Mouse (Mus musculus): Measurements from ENCODE around the gene Golga2.
"Not testable (repeated sequence)": the region's sequence is repeated elsewhere in the genome, so short reads cannot be mapped to it uniquely, and the experiment has no call there.

Golga2 gene

GRCm38 (mm10) chr2:32288371-32288931, 1.3 kb downstream of the Golga2 start:
- peak in 1 of 2 experiments; percentile 48 for DNase-seq (ENCODE audit: low spot score in 2 of 2)

DNA sequence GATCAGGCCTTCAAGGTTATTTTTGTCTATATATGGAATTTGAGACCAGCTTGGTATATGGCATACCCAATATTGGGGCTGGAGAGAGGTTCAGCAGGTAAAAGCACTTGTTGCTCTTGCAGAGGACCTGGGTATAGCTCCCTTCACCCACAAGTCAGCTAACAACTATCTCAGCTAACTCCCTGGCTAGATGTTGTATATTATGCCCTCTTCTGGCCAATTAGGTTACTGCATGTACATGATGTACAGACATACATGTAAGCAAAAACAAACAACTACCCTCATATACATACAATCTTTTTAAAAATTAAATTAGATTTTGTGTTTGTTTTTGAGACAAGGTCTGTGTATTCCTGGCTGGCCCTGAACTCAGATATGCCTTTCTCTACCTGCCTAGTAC, 2.4 kb downstream of the Golga2 start:
- peak in 1 of 2 experiments; percentile 36 for DNase-seq (ENCODE audit: low spot score in 2 of 2)

DNA sequence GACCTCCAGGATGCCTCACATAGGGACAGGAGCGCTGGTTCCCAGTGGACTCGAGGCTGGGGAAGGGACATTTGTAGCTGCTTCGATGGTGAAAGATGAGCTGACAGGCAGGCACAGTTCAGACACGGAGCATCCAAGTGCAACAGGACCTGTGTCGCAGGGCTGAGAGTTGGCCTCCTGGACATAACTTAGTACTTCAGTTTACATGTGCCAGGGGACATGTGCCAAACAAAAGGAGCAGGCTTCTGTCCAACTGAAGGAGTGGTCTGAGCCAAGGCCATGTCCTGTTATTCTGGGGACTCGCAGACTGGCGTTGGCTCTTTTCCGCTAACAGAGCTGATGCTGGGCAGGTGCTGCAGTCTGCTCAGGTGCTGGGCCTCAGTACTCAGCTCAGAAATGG, 7.2 kb downstream of the Golga2 start:
- DNase-seq (ENCODE audit: low spot score in 2 of 2), result peak; percentile 66 to 78

DNA sequence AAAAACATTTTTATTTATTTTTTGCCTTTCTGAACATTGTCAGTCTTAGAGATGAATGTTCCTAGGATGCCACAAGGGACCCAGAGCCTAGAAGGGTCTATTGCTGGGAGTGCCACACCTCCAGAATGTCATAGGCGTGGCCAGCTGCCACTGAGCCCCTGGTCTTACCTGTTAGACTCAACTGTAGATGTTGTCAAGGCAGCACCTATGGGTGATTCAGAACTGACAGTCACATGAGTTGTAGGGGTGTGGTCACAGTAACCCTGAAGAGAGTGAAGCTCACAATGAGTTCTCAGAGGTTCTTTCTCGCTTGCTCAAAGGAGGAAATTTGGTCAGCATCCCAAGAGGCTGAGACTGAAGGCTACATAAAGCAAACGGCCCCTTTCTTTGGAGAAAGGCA, 8.1 kb downstream of the Golga2 start:
- DNase-seq (ENCODE audit: low spot score in 2 of 2), result no peak

DNA sequence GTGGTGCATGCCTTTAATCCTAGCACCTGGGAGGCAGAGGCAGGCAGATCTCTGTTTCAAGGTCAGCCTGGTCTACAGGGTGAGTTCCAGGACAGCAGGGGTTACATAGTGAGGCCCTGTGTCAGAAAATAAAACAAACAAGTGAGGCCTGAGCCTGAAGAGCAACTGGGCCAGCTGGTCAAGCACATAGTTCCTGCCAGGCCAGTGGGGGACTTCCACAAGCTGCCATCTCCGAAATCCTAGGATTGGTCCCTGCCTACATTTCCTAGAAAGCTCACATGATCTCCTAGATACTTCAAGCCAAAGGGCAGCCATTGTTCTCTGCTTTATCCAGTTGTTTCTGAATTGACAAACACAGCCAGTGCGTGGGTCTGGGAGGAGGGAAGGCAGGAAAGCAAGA, 8.7 kb downstream of the Golga2 start:
- not testable (repeated sequence) for DNase-seq (ENCODE audit: low spot score in 2 of 2)

DNA sequence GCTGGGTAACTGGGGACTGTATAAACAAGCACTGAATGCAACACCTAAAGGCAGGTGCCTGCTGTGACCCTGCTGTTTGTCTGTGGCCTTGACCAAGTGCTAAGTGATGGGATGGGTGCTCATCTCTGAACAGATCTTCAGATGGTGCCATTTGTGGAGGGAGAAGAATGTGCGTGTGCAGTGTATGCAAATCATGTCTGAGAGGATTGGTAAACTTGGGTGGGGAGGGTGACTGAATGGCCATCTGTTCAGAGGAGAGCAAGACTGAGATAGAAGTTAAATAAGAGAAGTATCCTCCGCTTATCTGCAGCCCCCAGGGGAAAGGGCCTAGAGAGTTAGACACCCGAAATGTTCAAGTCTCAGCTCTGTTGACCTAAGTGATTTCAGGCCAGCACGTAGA, 12.3 kb downstream of the Golga2 start:
- DNase-seq (ENCODE audit: low spot score in 2 of 2), result no peak

DNA sequence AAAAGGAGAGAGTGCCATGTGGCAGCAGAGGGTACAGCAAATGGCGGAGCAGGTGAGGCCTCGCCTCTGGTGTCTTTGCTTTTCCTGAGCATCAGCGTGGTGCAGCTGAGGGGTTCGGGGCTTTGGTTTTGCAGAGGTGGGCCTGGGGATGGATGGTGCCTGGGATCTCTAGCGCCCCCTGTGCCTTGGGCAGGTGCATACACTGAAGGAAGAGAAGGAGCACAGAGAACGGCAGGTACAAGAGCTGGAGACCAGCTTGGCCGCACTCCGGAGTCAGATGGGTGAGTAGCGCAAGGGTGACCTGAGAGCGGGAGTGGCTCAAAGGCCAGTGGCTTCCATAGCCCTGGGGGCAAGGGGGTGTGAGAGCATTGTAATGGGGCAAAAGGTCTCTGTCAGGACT, 15.8 kb downstream of the Golga2 start:
- DNase-seq (ENCODE audit: low spot score in 2 of 2), result no peak

DNA sequence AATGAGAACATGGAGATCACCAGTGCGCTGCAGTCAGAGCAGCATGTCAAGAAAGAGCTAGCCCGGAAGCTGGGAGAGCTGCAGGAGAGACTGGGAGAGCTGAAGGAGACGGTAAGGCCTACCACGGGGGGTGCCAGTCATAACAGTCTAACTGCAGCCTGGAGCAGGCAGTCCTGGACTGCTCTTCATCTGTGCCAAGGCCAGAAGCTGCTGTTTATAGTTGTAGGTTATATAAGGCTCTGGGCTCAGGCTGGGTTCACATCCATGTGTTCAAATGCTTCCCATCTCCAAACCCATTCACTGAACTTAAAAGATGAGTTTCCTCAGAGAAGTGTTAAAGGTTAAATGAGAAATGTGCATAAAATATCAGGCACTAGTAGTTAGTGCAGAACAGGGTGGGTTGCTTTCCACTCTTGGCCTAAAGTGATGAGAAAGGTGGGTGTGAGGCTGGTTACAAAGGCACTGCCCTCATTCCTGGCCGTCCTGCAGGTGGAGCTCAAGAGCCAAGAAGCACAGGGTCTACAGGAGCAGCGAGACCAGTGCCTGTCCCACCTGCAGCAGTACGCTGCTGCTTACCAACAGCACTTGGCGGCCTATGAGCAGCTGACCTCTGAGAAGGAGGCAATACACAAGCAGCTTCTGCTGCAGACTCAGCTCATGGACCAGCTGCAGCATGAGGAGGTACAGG, 17.1 kb downstream of the Golga2 start:
- no peak for DNase-seq (ENCODE audit: low spot score in 2 of 2)

DNA sequence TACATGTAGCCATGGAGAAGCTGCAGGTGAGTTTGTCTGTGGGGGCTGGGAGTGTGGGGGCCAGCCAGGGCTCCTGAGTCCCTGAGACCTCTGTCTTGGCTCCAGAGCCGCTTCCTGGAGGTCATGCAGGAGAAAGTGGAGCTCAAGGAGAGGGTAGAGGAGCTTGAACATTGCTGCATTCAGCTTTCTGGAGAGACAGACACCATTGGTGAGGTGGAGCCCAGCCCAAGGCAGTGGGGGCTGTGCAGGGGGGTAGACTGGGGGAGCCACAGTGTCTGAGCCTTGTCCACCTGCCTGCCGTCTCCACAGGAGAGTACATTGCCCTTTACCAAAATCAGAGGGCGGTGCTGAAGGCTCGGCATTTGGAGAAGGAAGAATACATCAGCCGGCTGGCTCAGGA, 18.5 kb downstream of the Golga2 start:
- no peak for DNase-seq (ENCODE audit: low spot score in 2 of 2)

DNA sequence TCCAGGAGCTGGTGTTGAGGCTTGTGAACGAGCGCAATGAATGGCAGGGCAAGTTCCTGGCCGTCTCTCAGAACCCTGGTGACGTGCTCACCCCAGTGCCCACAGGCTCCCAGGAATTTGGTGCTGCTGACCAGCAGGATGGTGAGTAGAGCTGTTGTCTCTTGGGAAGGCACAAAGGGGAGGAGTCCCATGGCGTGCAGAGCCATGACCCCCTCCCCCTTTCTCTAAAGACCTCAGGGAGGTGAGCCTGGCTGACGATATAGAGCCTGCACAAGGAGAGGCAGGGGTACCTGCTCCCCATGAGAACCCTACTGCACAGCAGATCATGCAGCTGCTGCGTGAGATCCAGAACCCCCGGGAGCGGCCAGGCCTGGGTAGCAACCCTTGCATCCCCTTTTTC, 19.0 kb downstream of the Golga2 start:
- no peak for DNase-seq (ENCODE audit: low spot score in 2 of 2)

GRCm38 (mm10) chr2:32307247-32307798, 20.1 kb downstream of the Golga2 start:
- DNase-seq (ENCODE audit: low spot score in 2 of 2), result no peak

- peak in 1 of 2 experiments; percentile 44 for DNase-seq (ENCODE audit: low spot score in 2 of 2)
These were observed 21.0 kb downstream of the Golga2 start for GRCm38 (mm10) chr2:32307941-32308760.

- no peak for DNase-seq (ENCODE audit: low spot score in 2 of 2)
These were observed 21.8 kb downstream of the Golga2 start for GRCm38 (mm10) chr2:32308870-32309568.

- no peak for DNase-seq (ENCODE audit: low spot score in 2 of 2)
These were observed 23.1 kb downstream of the Golga2 start for GRCm38 (mm10) chr2:32310096-32310845.

DNA sequence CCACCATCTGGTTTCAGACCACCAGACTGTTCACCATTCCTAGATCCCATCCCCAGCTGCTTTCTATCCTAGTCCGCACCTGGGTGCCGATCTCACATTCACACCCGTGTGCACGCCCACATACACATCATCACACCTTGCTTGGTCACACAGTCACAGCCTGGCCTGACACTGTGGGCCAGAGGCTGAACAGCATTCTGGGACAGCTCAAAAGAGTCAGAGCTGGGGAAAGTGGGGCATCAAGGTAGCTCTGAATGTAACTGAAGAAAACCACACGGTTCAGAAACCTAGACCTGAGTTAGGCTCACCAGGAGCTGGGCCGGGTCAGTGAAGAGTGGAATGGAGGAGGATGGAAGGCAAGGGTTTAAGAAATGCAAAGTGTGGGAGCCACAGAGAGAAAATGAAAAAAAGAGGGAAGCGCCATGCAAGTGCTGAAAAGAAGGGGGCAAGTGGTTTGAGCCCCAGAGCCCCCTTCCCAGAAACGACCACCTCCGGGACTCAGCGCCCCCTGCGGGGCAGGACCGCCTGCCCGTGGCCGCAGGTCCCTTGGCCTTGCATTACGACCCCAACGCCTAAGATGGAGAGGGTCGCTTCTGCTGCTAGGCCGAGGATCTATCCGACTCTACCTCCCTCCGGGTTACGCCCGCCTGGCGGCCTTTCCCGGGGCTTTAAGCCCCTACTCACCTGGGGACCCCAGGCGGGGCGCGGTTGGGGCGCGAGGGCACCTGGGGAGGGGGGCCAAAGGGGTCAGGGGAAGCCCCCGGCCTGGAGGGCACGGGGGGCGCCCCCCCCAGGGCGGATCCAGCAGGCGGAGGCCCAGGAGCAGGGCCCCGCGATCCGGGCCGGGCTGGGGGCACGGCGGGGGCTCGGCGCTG, 24.5 kb downstream of the Golga2 start:
- DNase-seq (ENCODE audit: low spot score in 2 of 2), result no peak

GRCm38 (mm10) chr2:32312318-32312964, 25.3 kb downstream of the Golga2 start:
- DNase-seq (ENCODE audit: low spot score in 2 of 2), result peak in 1 of 2 experiments; percentile 40

- no peak for DNase-seq (ENCODE audit: low spot score in 2 of 2)
These were observed 27.6 kb downstream of the Golga2 start for GRCm38 (mm10) chr2:32314831-32315230.

DNA sequence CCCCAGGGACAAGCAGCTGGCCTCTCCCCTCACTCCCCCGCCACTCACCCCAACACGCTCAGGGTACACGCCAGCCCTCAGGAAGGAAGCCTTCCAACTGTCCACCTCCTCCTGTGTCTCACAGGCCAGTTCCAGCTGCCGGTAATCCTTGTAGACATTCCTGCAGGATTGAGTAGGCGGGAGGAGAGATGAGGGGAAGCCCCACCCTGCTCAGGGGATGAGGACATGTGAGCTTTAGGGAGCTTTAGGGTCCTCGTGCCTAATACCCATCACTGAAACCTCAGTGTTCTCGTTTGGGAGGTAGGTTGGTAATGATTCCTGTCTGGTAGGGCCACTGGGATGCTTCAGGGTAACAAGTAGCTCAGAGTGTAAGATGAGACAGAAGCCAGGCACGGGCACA, 28.6 kb downstream of the Golga2 start:
- peak; percentile 49 to 61 for DNase-seq (ENCODE audit: low spot score in 2 of 2)

- DNase-seq (ENCODE audit: low spot score in 2 of 2), result no peak
These were observed 29.9 kb downstream of the Golga2 start for GRCm38 (mm10) chr2:32316887-32317656.
